Mouse (Mus musculus): ENCODE data around the gene Orm3. TPM values are rescaled to one million over a fixed set of nuclear protein-coding genes. Genes with fewer than 3 reads are reported as not detected.

Orm3 gene
- polyA plus RNA-seq, 1 experiment from 2014 or later: not detected

DNA sequence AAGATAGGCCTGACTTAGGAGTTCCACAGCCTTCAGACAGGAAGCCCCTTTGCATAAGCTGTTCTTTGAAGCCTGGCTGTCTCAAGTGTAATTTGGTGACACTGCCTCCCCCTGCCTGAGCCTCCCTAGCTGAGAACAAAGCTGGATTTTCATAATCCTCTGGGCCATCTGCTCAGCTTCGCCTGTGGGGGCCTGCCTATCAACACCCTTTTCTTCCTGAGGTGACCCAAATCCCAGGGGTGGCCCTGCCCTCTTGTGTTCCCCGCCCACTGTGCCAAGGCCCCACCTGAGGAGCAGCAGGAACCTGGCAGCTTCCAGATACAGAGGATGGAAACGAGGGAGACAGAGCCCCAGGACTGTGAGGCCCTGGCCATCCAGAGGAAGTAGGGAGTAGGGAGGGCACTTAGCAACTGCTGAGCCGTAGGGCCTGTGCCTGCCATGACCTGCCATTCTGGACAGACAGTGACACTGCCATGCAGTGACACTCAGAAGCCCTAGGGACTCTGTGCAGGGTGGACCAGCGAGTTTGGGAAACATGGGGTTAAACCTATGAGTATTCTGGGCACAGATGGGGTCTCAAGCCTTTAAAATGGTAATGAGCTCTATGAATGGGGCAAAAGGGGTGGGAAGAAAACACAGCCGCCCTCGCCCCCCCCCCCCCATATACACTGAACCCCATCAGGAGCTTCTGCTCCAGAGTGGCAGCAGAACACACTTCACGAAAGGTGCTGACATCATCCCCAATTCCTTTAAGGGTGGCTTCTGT is 33.3 kb downstream of the Orm3 start:
- Histone ChIP-seq H3K4me1 (ENCODE audit: control insufficient read depth, insufficient read depth, low read length) (no peaks in the 10 kb centered on the region), H3K4me3 (ENCODE audit: low read depth, low read length) (no peak overlapping the region), H3K36me3 (ENCODE audit: control insufficient read depth, insufficient read depth, low read length) (peaks cover 23% of the 10 kb centered on the region; the same call in 1 of the 2 replicates), H3K4me2 (replicated peaks; ENCODE audit: low read depth, low read length) (no peak overlapping the region), H3K27me3 (ENCODE audit: control insufficient read depth, insufficient read depth, low read length) (no peaks in the 10 kb centered on the region), H3K9me3 (ENCODE audit: control insufficient read depth, low read depth, low read length) (no peaks in the 10 kb centered on the region), H3K27ac (ENCODE audit: low read length) (no peak overlapping the region), H3K9ac (replicated peaks; ENCODE audit: low read depth, low read length) (no peak overlapping the region)
- 47% methylated on average over 8 of the region's 8 CpGs for WGBS
- ATAC-seq (ENCODE audit: insufficient number of reproducible peaks, insufficient read depth, low FRiP score, low read depth): no peak

DNA sequence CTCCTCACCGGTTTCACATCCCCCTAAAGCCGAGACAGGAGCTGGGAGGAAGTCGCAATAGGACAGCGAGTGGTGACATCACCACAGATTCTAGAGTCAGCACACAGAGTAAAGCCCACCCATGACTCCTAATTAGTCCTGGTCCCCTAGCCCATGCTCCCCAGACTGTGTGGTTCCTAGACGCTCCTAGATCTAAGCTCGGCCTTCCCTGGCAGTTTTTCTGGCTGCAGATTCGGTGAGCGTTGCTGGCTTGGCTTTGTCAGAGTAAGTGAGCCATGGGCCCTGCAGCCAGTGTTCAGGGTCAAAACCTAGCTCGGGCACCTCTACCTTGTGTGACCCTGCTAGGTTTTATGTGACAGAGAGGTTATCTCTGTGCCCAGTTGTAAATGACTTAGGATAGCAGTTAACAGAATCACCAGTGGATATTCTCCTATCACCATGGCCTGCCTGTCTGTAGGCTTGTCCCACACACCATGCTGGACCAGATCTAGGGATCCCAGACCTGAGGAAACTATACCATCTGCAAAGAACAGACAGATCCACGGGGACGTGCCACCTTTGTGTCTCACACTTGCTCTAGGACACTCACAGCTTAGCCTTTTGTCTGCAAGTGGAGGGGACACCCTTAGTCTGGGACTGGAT is 34.0 kb downstream of the Orm3 start:
- Histone ChIP-seq H3K4me1 (ENCODE audit: control insufficient read depth, insufficient read depth, low read length) (no peaks in the 10 kb centered on the region), H3K4me3 (ENCODE audit: low read depth, low read length) (no peak overlapping the region), H3K27me3 (ENCODE audit: control insufficient read depth, insufficient read depth, low read length) (no peaks in the 10 kb centered on the region), H3K9ac (replicated peaks; ENCODE audit: low read depth, low read length) (no peak overlapping the region), H3K36me3 (ENCODE audit: control insufficient read depth, insufficient read depth, low read length) (peaks cover 28% of the 10 kb centered on the region; the same call in 1 of the 2 replicates), H3K9me3 (ENCODE audit: control insufficient read depth, low read depth, low read length) (no peaks in the 10 kb centered on the region), H3K4me2 (replicated peaks; ENCODE audit: low read depth, low read length) (no peak overlapping the region), H3K27ac (ENCODE audit: low read length) (no peak overlapping the region)
- WGBS: 69% methylated on average over 11 of the region's 11 CpGs
- ATAC-seq (ENCODE audit: insufficient number of reproducible peaks, insufficient read depth, low FRiP score, low read depth): no peak

DNA sequence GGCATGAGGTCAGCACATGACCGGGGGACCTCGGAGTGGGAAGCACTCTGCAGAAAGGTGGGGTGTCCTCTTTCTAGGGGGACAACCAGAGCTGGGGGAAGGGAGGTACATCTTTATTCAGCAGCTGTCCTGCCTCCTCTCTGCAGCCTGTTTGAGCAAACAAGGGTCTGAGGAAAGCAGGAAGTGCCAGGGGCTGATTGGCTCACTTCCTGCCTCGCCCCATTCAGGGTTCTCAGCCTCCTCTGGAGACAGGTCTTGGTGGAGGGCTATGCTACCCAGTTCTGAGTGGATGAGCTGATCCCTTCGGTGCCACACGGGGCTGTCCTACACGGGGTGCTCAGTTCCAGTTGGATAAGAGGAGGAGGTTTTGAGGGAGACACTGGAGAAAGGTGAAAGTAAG is 35.4 kb downstream of the Orm3 start:
- Histone ChIP-seq H3K4me2 (replicated peaks; ENCODE audit: low read depth, low read length) (no peak overlapping the region), H3K9me3 (ENCODE audit: control insufficient read depth, low read depth, low read length) (no peaks in the 10 kb centered on the region), H3K27ac (ENCODE audit: low read length) (no peak overlapping the region), H3K4me1 (ENCODE audit: control insufficient read depth, insufficient read depth, low read length) (no peaks in the 10 kb centered on the region), H3K36me3 (ENCODE audit: control insufficient read depth, insufficient read depth, low read length) (peaks cover 27% of the 10 kb centered on the region; the same call in 1 of the 2 replicates), H3K9ac (replicated peaks; ENCODE audit: low read depth, low read length) (no peak overlapping the region), H3K4me3 (ENCODE audit: low read depth, low read length) (no peak overlapping the region), H3K27me3 (ENCODE audit: control insufficient read depth, insufficient read depth, low read length) (no peaks in the 10 kb centered on the region)
- 0 out of 2 replicates have a peak, but pooled peaks have one; percentile 36 for ATAC-seq (ENCODE audit: insufficient number of reproducible peaks, insufficient read depth, low FRiP score, low read depth)
- WGBS: 76% methylated on average over 6 of the region's 6 CpGs

DNA sequence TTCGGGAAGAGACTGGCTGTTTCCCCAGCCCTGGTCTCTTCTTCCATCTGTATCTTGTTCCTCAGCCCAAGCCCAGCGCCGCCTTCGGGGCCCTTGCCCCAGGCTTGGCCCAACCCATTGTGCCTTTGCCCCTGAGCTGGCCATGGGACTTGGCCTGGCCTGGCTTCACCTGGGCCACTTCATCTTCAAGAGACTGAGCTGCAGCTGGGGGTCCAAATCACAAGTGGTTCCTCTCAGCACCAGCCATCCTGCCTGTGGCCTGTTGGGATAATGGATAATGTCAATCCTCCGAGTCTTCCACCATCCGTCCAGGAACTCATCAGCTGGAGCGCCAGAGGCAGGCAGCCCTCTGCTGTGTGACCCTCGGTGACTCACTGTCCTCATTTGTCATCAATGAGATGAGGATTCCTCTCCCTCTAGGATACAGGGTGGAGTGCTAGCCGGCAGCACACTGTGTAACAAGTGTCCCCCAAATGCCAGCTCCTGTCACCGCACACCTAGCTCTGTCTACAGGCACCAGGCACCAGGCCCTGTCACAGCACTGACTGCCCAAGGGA is 42.1 kb downstream of the Orm3 start:
- H3K9ac ChIP-seq (replicated peaks; ENCODE audit: low read depth, low read length): no peak overlapping the region
- no peaks in the 10 kb centered on the region for H3K27me3 ChIP-seq (ENCODE audit: control insufficient read depth, insufficient read depth, low read length)
- H3K9me3 ChIP-seq (ENCODE audit: control insufficient read depth, low read depth, low read length): no peaks in the 10 kb centered on the region
- WGBS: 81% methylated on average over 10 of the region's 10 CpGs
- no peak overlapping the region for H3K27ac ChIP-seq (ENCODE audit: low read length)
- no peak for ATAC-seq (ENCODE audit: insufficient number of reproducible peaks, insufficient read depth, low FRiP score, low read depth)
- peaks cover 17% of the 10 kb centered on the region; the same call in 1 of the 2 replicates for H3K36me3 ChIP-seq (ENCODE audit: control insufficient read depth, insufficient read depth, low read length)
- H3K4me2 ChIP-seq (replicated peaks; ENCODE audit: low read depth, low read length): no peak overlapping the region
- peaks cover 23% of the 10 kb centered on the region for H3K4me1 ChIP-seq (ENCODE audit: control insufficient read depth, insufficient read depth, low read length)
- H3K4me3 ChIP-seq (ENCODE audit: low read depth, low read length): no peak overlapping the region

DNA sequence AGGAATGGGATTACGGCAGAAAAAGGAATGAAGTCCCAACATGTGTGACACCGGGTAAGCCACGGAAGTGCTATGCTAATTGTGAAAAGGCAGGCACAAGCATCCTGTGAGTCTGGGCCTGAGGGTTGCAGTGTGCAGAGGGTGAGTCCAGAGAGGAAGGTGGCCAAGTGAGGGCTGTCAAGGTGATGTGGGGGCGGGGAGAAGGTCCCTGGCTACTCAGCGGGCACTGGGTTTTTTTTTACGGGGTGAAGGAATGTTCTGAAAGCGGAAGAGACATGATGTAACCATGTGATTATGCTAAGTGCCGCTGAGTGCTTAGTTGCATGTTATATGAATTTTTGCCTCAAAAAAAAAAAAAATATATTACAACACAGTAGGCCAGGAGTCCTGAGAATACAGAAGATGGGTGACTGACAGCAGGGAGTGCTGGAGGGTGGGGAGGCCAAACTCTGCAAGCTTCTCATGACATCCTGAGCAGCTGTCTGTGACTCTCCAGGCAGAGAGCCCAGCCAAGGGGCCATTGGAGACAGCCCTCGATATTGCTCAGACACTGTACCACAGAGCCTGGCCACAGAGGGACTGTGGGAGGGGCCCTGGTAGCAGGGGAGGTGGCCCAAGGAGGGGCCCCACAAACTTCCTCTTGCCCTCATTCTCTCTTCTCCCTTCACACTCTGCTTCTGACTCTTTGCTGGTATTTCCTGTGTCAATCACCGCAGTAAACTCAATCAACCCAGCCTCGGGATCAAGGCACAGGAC is 43.1 kb downstream of the Orm3 start:
- WGBS: 54% methylated on average over 11 of the region's 11 CpGs
- H3K27me3 ChIP-seq (ENCODE audit: control insufficient read depth, insufficient read depth, low read length): no peaks in the 10 kb centered on the region
- ATAC-seq (ENCODE audit: insufficient number of reproducible peaks, insufficient read depth, low FRiP score, low read depth): no peak
- no peak overlapping the region for H3K4me3 ChIP-seq (ENCODE audit: low read depth, low read length)
- H3K4me2 ChIP-seq (replicated peaks; ENCODE audit: low read depth, low read length): no peak overlapping the region
- no peak overlapping the region for H3K9ac ChIP-seq (replicated peaks; ENCODE audit: low read depth, low read length)
- peaks cover 30% of the 10 kb centered on the region for H3K4me1 ChIP-seq (ENCODE audit: control insufficient read depth, insufficient read depth, low read length)
- H3K9me3 ChIP-seq (ENCODE audit: control insufficient read depth, low read depth, low read length): no peaks in the 10 kb centered on the region
- peaks cover 13% of the 10 kb centered on the region; the same call in 1 of the 2 replicates for H3K36me3 ChIP-seq (ENCODE audit: control insufficient read depth, insufficient read depth, low read length)
- no peak overlapping the region for H3K27ac ChIP-seq (ENCODE audit: low read length)

DNA sequence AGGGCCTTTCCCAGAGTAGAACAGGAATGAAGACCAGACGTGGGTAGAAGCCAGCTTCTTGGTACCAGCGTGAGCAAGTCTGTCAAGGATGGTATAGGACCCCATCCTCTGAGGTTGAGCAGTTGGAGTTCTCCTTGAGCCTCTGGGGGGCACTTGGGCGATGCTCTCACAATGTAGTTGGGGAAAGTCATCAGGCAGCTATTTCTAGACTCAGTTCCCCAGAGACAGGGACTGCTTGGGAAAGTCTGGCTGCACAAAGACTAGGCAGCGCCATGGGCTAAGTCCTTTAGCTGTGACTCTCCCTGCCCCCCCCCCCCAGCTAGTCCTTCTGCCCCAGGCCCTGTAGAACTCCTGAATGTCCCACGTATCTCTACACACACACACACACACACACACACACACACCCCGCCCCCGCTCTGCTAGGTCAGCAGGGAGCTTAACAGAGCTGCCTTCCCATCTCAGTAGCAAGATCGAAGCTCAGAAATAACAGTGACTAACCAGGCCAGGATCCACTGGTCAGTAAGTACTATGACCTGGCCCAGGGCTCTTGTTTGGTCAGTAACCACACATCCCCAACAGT is 43.8 kb downstream of the Orm3 start:
- no peak overlapping the region for H3K9ac ChIP-seq (replicated peaks; ENCODE audit: low read depth, low read length)
- H3K4me2 ChIP-seq (replicated peaks; ENCODE audit: low read depth, low read length): no peak overlapping the region
- WGBS: 73% methylated on average over 8 of the region's 8 CpGs
- H3K4me1 ChIP-seq (ENCODE audit: control insufficient read depth, insufficient read depth, low read length): peaks cover 37% of the 10 kb centered on the region
- no peak overlapping the region for H3K27ac ChIP-seq (ENCODE audit: low read length)
- H3K27me3 ChIP-seq (ENCODE audit: control insufficient read depth, insufficient read depth, low read length): no peaks in the 10 kb centered on the region
- no peak for ATAC-seq (ENCODE audit: insufficient number of reproducible peaks, insufficient read depth, low FRiP score, low read depth)
- H3K36me3 ChIP-seq (ENCODE audit: control insufficient read depth, insufficient read depth, low read length): peaks cover 7% of the 10 kb centered on the region; the same call in 1 of the 2 replicates
- no peak overlapping the region for H3K4me3 ChIP-seq (ENCODE audit: low read depth, low read length)
- no peaks in the 10 kb centered on the region for H3K9me3 ChIP-seq (ENCODE audit: control insufficient read depth, low read depth, low read length)

DNA sequence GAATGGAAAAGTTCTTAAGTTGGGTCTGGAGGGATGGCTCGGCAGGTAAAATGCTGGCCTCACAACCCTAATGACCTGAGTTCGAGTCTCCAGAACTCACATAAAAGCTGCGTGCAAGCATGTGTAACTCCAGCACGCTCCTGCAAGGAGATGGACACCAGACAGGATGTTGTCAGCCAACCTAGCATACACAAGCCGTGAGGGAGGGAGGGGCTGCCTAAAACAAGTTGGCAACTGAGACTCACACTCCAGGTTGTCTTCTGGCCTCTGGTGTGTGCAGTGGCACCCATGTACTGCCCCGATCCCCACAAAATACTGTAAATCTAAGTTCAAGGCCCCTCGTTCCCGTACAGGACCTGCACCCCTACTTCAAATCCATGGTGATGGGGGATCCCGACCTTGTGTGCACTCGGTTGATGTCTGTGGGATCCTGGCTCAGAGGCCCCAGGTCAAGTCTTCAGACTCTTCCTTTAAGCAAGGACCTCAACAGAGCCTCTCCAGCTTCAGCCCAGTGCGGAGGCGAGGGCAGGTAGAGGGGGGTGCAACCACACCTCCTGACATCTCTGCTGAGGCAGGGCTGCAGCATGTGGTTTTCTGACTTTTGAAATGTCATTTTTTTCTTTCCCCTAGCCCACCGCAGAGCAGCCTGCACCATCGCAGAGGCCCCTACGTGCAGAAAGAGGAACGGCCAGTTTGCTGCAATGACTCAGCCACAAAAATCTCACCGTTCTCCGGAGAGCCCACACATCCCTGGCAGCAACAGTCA is 44.8 kb downstream of the Orm3 start:
- ATAC-seq (ENCODE audit: insufficient number of reproducible peaks, insufficient read depth, low FRiP score, low read depth): no peak
- peaks cover 47% of the 10 kb centered on the region for H3K4me1 ChIP-seq (ENCODE audit: control insufficient read depth, insufficient read depth, low read length)
- WGBS: 84% methylated on average over 18 of the region's 18 CpGs

More for the DNA sequence above, 44.8 kb downstream of the Orm3 start:
- Histone ChIP-seq H3K27ac (ENCODE audit: low read length) (no peak overlapping the region), H3K36me3 (ENCODE audit: control insufficient read depth, insufficient read depth, low read length) (no peaks in the 10 kb centered on the region; the same call in 1 of the 2 replicates), H3K9me3 (ENCODE audit: control insufficient read depth, low read depth, low read length) (no peaks in the 10 kb centered on the region), H3K4me3 (ENCODE audit: low read depth, low read length) (no peak overlapping the region), H3K9ac (replicated peaks; ENCODE audit: low read depth, low read length) (no peak overlapping the region), H3K27me3 (ENCODE audit: control insufficient read depth, insufficient read depth, low read length) (no peaks in the 10 kb centered on the region), H3K4me2 (replicated peaks; ENCODE audit: low read depth, low read length) (no peak overlapping the region)
